Mouse (Mus musculus) 3T3-L1 (cell line): ENCODE data around the gene Sema6b.
A peak's percentile ranks its signal among the peaks of the same experiment; 100 is the strongest.

Experiments
- DNase-seq: peaks from one replicate; pipeline ENCODE4 v3.0.0-alpha.2; 2015; ENCODE audit warnings: low read depth, low spot score

Gene Sema6b

GRCm38 (mm10) chr17:56139858-56140595 is at the start of gene Sema6b:
TSS of gene Sema6b (minus strand) at chr17:56140343.
- DNase-seq, result no peak

- peak; percentile 68 for DNase-seq
These were observed 45.4 kb upstream of the Sema6b start for GRCm38 (mm10) chr17:56185281-56186141.

GRCm38 (mm10) chr17:56183658-56184103 is 43.5 kb upstream of the Sema6b start, which contains the start of gene Mydgf:
TSS of gene Mydgf (minus strand) at chr17:56183920.
- peak; percentile 95 for DNase-seq

GRCm38 (mm10) chr17:56182975-56183657 is 43.0 kb upstream of the Sema6b start:
- peak; percentile 55 for DNase-seq

- DNase-seq, result no peak
These were observed 35.3 kb upstream of the Sema6b start for GRCm38 (mm10) chr17:56175416-56175815.

- no peak for DNase-seq
These were observed 33.4 kb upstream of the Sema6b start for GRCm38 (mm10) chr17:56173401-56174046.

- DNase-seq, result no peak
These were observed 31.7 kb upstream of the Sema6b start for GRCm38 (mm10) chr17:56171881-56172280.

- no peak for DNase-seq
These were observed 31.3 kb upstream of the Sema6b start for GRCm38 (mm10) chr17:56171456-56171855.

GRCm38 (mm10) chr17:56170636-56171035 is 30.5 kb upstream of the Sema6b start:
- no peak for DNase-seq

GRCm38 (mm10) chr17:56169830-56170229 is 29.7 kb upstream of the Sema6b start:
- no peak for DNase-seq

- DNase-seq, result no peak
These were observed 25.5 kb upstream of the Sema6b start for GRCm38 (mm10) chr17:56165671-56166070.

GRCm38 (mm10) chr17:56164510-56164909 is 24.4 kb upstream of the Sema6b start:
- DNase-seq, result no peak

GRCm38 (mm10) chr17:56163523-56164102 is 23.5 kb upstream of the Sema6b start:
- no peak for DNase-seq

GRCm38 (mm10) chr17:56162231-56162774 is 22.2 kb upstream of the Sema6b start, which contains the start of gene Tnfaip8l1:
TSS of gene Tnfaip8l1 (plus strand) at chr17:56162477.
- DNase-seq, result peak; percentile 97

- peak; percentile 82 for DNase-seq
These were observed 19.6 kb upstream of the Sema6b start for GRCm38 (mm10) chr17:56159729-56160128.

- peak; percentile 79 for DNase-seq
These were observed 13.5 kb upstream of the Sema6b start for GRCm38 (mm10) chr17:56153643-56154042.

- DNase-seq, result no peak
These were observed 9.8 kb upstream of the Sema6b start for GRCm38 (mm10) chr17:56149897-56150296.

GRCm38 (mm10) chr17:56148790-56149618 is 8.9 kb upstream of the Sema6b start:
- no peak for DNase-seq

GRCm38 (mm10) chr17:56148280-56148679 is 8.1 kb upstream of the Sema6b start:
- DNase-seq, result no peak

GRCm38 (mm10) chr17:56147420-56147819 is 7.3 kb upstream of the Sema6b start:
- no peak for DNase-seq
